Mouse (Mus musculus): Measurements from ENCODE around the gene Mnd1.

DNA sequence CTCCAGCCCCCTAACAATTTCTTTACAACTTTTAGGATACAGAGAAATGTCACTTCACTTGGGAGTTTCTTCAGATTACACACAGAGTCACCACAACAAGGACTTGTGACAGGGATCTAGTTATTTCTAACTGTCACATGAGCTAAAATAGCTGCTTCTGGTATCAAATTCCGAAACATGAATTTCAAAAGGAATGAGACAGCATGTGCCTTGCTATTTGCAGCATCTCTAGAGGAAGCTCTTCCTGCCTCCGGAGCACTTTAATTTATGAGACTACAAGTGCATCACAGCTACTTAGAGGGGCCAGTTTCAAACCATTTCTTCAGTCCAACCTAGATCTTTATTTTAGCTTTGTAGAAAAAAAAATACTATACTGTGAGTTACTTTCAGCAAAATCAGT is 28.2 kb downstream of the Mnd1 start:
- no peak for TF ChIP-seq MAFK (IDR thresholded peaks at IDR 0.05; ENCODE audit: insufficient read depth, low read depth, low read length)
- TF ChIP-seq ZNF384 (IDR thresholded peaks at IDR 0.05; ENCODE audit: low read depth, low read length) = no peak

All from ES-E14 (cell line).